Mouse (Mus musculus) cerebellum, adult 2 months (tissue): ENCODE results near the gene Hoxc5. TPM values are rescaled to one million over a fixed set of nuclear protein-coding genes. Genes with fewer than 3 reads are reported as not detected.

ENCODE experiments used
- DNase-seq, 2 experiments: peaks; one replicate each; pipeline ENCODE4 v3.0.0; 2021
- H3K27ac ChIP-seq: fragments of 200-500 bp; 2 replicates; pipeline ENCODE4 v1.5.1; 2012; ENCODE audit warnings: low read length, control low read depth, inconsistent platforms; ENCODE audit not compliant: insufficient read depth
- H3K27me3 ChIP-seq: fragments of 200-500 bp; 2 replicates; pipeline ENCODE4 v1.6.1; 2012; ENCODE audit warnings: inconsistent platforms, mild to moderate bottlenecking, low read length, moderate library complexity; ENCODE audit not compliant: control insufficient read depth, insufficient read depth
- H3K4me1 ChIP-seq: fragments of 200-500 bp; 2 replicates; pipeline ENCODE4 v1.6.1; 2011; ENCODE audit warnings: low read length; ENCODE audit not compliant: control insufficient read depth, insufficient read depth
- H3K4me3 ChIP-seq: fragments of 200-500 bp; replicated peaks from 2 replicates; pipeline ENCODE3; 2011; ENCODE audit warnings: mild to moderate bottlenecking, low read depth, low read length, control low read depth; ENCODE audit not compliant: insufficient read depth
- CTCF ChIP-seq: fragments of 200-500 bp; IDR thresholded peaks from 2 replicates; pipeline ENCODE4 v1.5.1; 2011; ENCODE audit warnings: low read depth, mild to moderate bottlenecking, control low read depth, low read length, moderate library complexity, borderline replicate concordance; ENCODE audit not compliant: insufficient read depth
- POLR2A ChIP-seq: fragments of 200-500 bp; IDR thresholded peaks from 2 replicates; pipeline ENCODE4 v1.6.1; 2011; ENCODE audit warnings: low read length, control low read depth, borderline replicate concordance; ENCODE audit not compliant: insufficient read depth
- WGBS: fragments of 180-500 bp; shearing (Covaris S2); methylation state at CpG from one replicate; pipeline ENCODE4 v1.1.7; 2018; 5-methylcytosine and 5-hydroxymethylcytosine counted together
- polyA plus RNA-seq: library from polyadenylated mRNA; depleted of rRNA; stranded (reverse); fragments of >200 nt; gene quantifications from 2 replicates; pipeline ENCODE4 v1.2.3, GENCODE M21; 2012

Hoxc5 gene
- polyA plus RNA-seq, 1 experiment = 2.2 TPM

GRCm38 (mm10) chr15:102992206-102992605, 25.0 kb downstream of the Hoxc5 start:
- H3K27me3 ChIP-seq = peaks cover 18% of the 10 kb centered on the region; the same call in 1 of the 2 replicates
- H3K27ac ChIP-seq = no peak overlapping the region
- H3K4me3 ChIP-seq = no peak overlapping the region
- WGBS = 2% methylated on average over 11 of the region's 11 CpGs
- no peak for DNase-seq
- no peaks in the 10 kb centered on the region for H3K4me1 ChIP-seq
- no peak for TF ChIP-seq CTCF
- no peak for TF ChIP-seq POLR2A

GRCm38 (mm10) chr15:102992863-102993262, 25.6 kb downstream of the Hoxc5 start:
- Histone ChIP-seq H3K27me3 (peaks cover 21% of the 10 kb centered on the region; the same call in 1 of the 2 replicates), H3K4me1 (no peaks in the 10 kb centered on the region), H3K4me3 (no peak overlapping the region), H3K27ac (no peak overlapping the region)
- DNase-seq = no peak
- TF ChIP-seq POLR2A (no peak), CTCF (no peak)
- 1% methylated on average over 3 of the region's 3 CpGs for WGBS

- H3K4me3 ChIP-seq = no peak overlapping the region
- DNase-seq = no peak
- peaks cover 16% of the 10 kb centered on the region; the same call in 1 of the 2 replicates for H3K27me3 ChIP-seq
- no peak overlapping the region for H3K27ac ChIP-seq
- TF ChIP-seq CTCF = no peak
- no peak for TF ChIP-seq POLR2A
- 3% methylated on average over 9 of the region's 9 CpGs for WGBS
- no peaks in the 10 kb centered on the region for H3K4me1 ChIP-seq
Observed at GRCm38 (mm10) chr15:102996548-102996947, 29.3 kb downstream of the Hoxc5 start.

- DNase-seq = no peak
- H3K27me3 ChIP-seq = peaks cover 15% of the 10 kb centered on the region; the same call in 1 of the 2 replicates
- TF ChIP-seq CTCF (no peak), POLR2A (no peak)
- WGBS = 7% methylated on average over 3 of the region's 3 CpGs
- no peaks in the 10 kb centered on the region for H3K4me1 ChIP-seq
- H3K27ac ChIP-seq = no peak overlapping the region
- H3K4me3 ChIP-seq = no peak overlapping the region
Observed at GRCm38 (mm10) chr15:102997431-102997830, 30.2 kb downstream of the Hoxc5 start.

GRCm38 (mm10) chr15:102997939-102998355, 30.7 kb downstream of the Hoxc5 start, which contains the start of gene Hoxc6:
Gene Hoxc6, plus strand, starts transcription at chr15:102998257.
- TF ChIP-seq CTCF (no peak), POLR2A (no peak)
- peaks cover 15% of the 10 kb centered on the region; the same call in 1 of the 2 replicates for H3K27me3 ChIP-seq
- no peaks in the 10 kb centered on the region for H3K4me1 ChIP-seq
- H3K27ac ChIP-seq = no peak within 1 kb of the TSS
- WGBS = 3% methylated on average over 19 of the region's 19 CpGs
- DNase-seq = no peak
- H3K4me3 ChIP-seq = peak within 1 kb of the TSS; percentile 10

- no peak for TF ChIP-seq CTCF
- TF ChIP-seq POLR2A = no peak
- no peak for DNase-seq
- no peak overlapping the region for H3K27ac ChIP-seq
- 4% methylated on average over 19 of the region's 19 CpGs for WGBS
- H3K27me3 ChIP-seq = peaks cover 15% of the 10 kb centered on the region; the same call in 1 of the 2 replicates
- H3K4me1 ChIP-seq = no peaks in the 10 kb centered on the region
- peak overlapping the region; percentile 10 for H3K4me3 ChIP-seq
Observed at GRCm38 (mm10) chr15:102998608-102999182, 31.5 kb downstream of the Hoxc5 start.

- no peak overlapping the region for H3K27ac ChIP-seq
- peak; percentile 37 to 39 for DNase-seq
- H3K4me3 ChIP-seq = peak overlapping the region; percentile 17
- under 1% methylated on average over 33 of the region's 33 CpGs for WGBS
- H3K4me1 ChIP-seq = no peaks in the 10 kb centered on the region
- H3K27me3 ChIP-seq = peaks cover 15% of the 10 kb centered on the region; the same call in 1 of the 2 replicates
- TF ChIP-seq CTCF = no peak
- no peak for TF ChIP-seq POLR2A
Observed at GRCm38 (mm10) chr15:102999183-102999831, 32.1 kb downstream of the Hoxc5 start.

- WGBS = 9% methylated on average over 11 of the region's 11 CpGs
- peaks cover 15% of the 10 kb centered on the region; the same call in 1 of the 2 replicates for H3K27me3 ChIP-seq
- TF ChIP-seq CTCF (no peak), POLR2A (no peak)
- H3K4me1 ChIP-seq = no peaks in the 10 kb centered on the region
- no peak overlapping the region for H3K27ac ChIP-seq
- no peak for DNase-seq
- no peak overlapping the region for H3K4me3 ChIP-seq
Observed at GRCm38 (mm10) chr15:102999955-103000354, 32.7 kb downstream of the Hoxc5 start.
